Mouse (Mus musculus) limb, embryonic 10.5 days (tissue): ENCODE measurements around the gene Rbm15. TPM values are rescaled to one million over a fixed set of nuclear protein-coding genes. Genes with fewer than 3 reads are reported as not detected.
"Not testable (repeated sequence)": the region's sequence is repeated elsewhere in the genome, so short reads cannot be mapped to it uniquely, and the experiment has no call there.

Experiments used
- DNase-seq: peaks from one replicate; pipeline ENCODE4 v3.0.0-alpha.2; 2017; ENCODE audit warnings: low spot score
- H3K27ac ChIP-seq: fragments of 300-500 bp; sonication (generic); 2 replicates; pipeline ENCODE4 v1.5.1; 2016; ENCODE audit warnings: mild to moderate bottlenecking
- H3K27me3 ChIP-seq: fragments of 300-500 bp; sonication (generic); 2 replicates; pipeline ENCODE4 v1.6.1; 2016; ENCODE audit warnings: low read depth, mild to moderate bottlenecking; ENCODE audit not compliant: poor library complexity, severe bottlenecking
- H3K36me3 ChIP-seq: fragments of 300-500 bp; sonication (generic); 2 replicates; pipeline ENCODE4 v1.6.1; 2016; ENCODE audit warnings: mild to moderate bottlenecking, moderate library complexity
- H3K4me1 ChIP-seq: fragments of 300-500 bp; sonication (generic); 2 replicates; pipeline ENCODE4 v1.6.1; 2016
- H3K4me3 ChIP-seq: fragments of 300-500 bp; sonication (generic); 2 replicates; pipeline ENCODE4 v1.5.1; 2016; ENCODE audit warnings: mild to moderate bottlenecking, moderate library complexity
- H3K9me3 ChIP-seq: fragments of 300-500 bp; sonication (generic); replicated peaks from 2 replicates; pipeline ENCODE4 v1.6.1; 2016; ENCODE audit warnings: mild to moderate bottlenecking
- whole genome bisulfite sequencing: fragments of 180-500 bp; shearing (Covaris S2); methylation state at CpG from one replicate; pipeline ENCODE4 v1.1.7; 2016; 5-methylcytosine and 5-hydroxymethylcytosine counted together
- polyA plus RNA-seq: library from polyadenylated mRNA; unstranded; fragments of >200 nt; fragmentation: Nextera tagmentation; extraction: Ambion mirVana; gene quantifications from 2 replicates; pipeline ENCODE4 v1.2.1, GENCODE M21; 2016

The Rbm15 gene
- polyA plus RNA-seq, 1 experiment from 2014 or later = 17.4 TPM

GRCm38 (mm10) chr3:107321141-107321540, 12.3 kb downstream of the Rbm15 start:
- Histone ChIP-seq H3K27ac (no peak overlapping the region), H3K27me3 (no peaks in the 10 kb centered on the region), H3K36me3 (peaks cover 85% of the 10 kb centered on the region), H3K4me3 (no peak overlapping the region), H3K4me1 (peaks cover 11% of the 10 kb centered on the region), H3K9me3 (no peaks in the 10 kb centered on the region)
- 94% methylated on average over 2 of the region's 2 CpGs for WGBS
- DNase-seq = no peak

GRCm38 (mm10) chr3:107317338-107317737, 16.1 kb downstream of the Rbm15 start:
- WGBS = 94% methylated on average over 3 of the region's 3 CpGs
- peaks cover 76% of the 10 kb centered on the region for H3K36me3 ChIP-seq

GRCm38 (mm10) chr3:107296917-107297316, 36.6 kb downstream of the Rbm15 start:
- peaks cover 15% of the 10 kb centered on the region for H3K36me3 ChIP-seq
- H3K27ac ChIP-seq, H3K4me3 ChIP-seq, DNase-seq, H3K4me1 ChIP-seq, H3K27me3 ChIP-seq, H3K9me3 ChIP-seq: not testable (repeated sequence)
- WGBS = 72% methylated on average over 4 of the region's 4 CpGs

More at GRCm38 (mm10) chr3:107317338-107317737, 16.1 kb downstream of the Rbm15 start:
- Histone ChIP-seq H3K4me1 (no peaks in the 10 kb centered on the region), H3K9me3 (no peaks in the 10 kb centered on the region), H3K27ac (no peak overlapping the region), H3K4me3 (no peak overlapping the region), H3K27me3 (no peaks in the 10 kb centered on the region)
- DNase-seq = no peak

- Histone ChIP-seq H3K36me3 (peaks cover 6% of the 10 kb centered on the region; the same call in 1 of the 2 replicates), H3K27ac (no peak overlapping the region), H3K27me3 (no peaks in the 10 kb centered on the region), H3K4me1 (peaks cover 13% of the 10 kb centered on the region), H3K4me3 (no peak overlapping the region), H3K9me3 (no peaks in the 10 kb centered on the region)
- WGBS = 87% methylated on average over 5 of the region's 5 CpGs
- no peak for DNase-seq
Measured at GRCm38 (mm10) chr3:107295672-107296360, 37.7 kb downstream of the Rbm15 start.

- 21% methylated on average over 9 of the region's 9 CpGs for WGBS
- DNase-seq = peak; percentile 68
- H3K27ac ChIP-seq = peak within 1 kb of the TSS; percentile 75; the same call in 1 of the 2 replicates
Measured at GRCm38 (mm10) chr3:107290764-107291381, 42.6 kb downstream of the Rbm15 start, which contains the start of gene Slc16a4. Gene Slc16a4, plus strand, starts transcription at chr3:107291230.

GRCm38 (mm10) chr3:107287346-107287745, 46.1 kb downstream of the Rbm15 start:
- no peak overlapping the region for H3K27ac ChIP-seq
- H3K4me1 ChIP-seq = peaks cover 19% of the 10 kb centered on the region
- H3K36me3 ChIP-seq = peaks cover 24% of the 10 kb centered on the region
- no peak for DNase-seq
- no peaks in the 10 kb centered on the region for H3K27me3 ChIP-seq
- H3K4me3 ChIP-seq = no peak overlapping the region
- H3K9me3 ChIP-seq = no peaks in the 10 kb centered on the region

More at GRCm38 (mm10) chr3:107290764-107291381, 42.6 kb downstream of the Rbm15 start, which contains the start of gene Slc16a4:
- H3K9me3 ChIP-seq = no peaks in the 10 kb centered on the region
- H3K4me3 ChIP-seq = peak within 1 kb of the TSS; percentile 15; the same call in 1 of the 2 replicates
- H3K36me3 ChIP-seq = 0 out of 2 replicates have a peak, but pooled peaks cover 4% of the 10 kb centered on the region
- peaks cover 19% of the 10 kb centered on the region for H3K4me1 ChIP-seq
- H3K27me3 ChIP-seq = no peaks in the 10 kb centered on the region

- Histone ChIP-seq H3K27ac (no peak overlapping the region), H3K4me1 (peaks cover 16% of the 10 kb centered on the region), H3K4me3 (no peak overlapping the region), H3K36me3 (peaks cover 30% of the 10 kb centered on the region), H3K27me3 (no peaks in the 10 kb centered on the region), H3K9me3 (no peaks in the 10 kb centered on the region)
- DNase-seq = no peak
- WGBS = 86% methylated on average over 2 of the region's 2 CpGs
Measured at GRCm38 (mm10) chr3:107286123-107286522, 47.4 kb downstream of the Rbm15 start.

GRCm38 (mm10) chr3:107278479-107279269, 54.8 kb downstream of the Rbm15 start, which contains the start of gene Lamtor5:
Gene Lamtor5, plus strand, starts transcription at chr3:107278858.
- Histone ChIP-seq H3K4me1 (peaks cover 29% of the 10 kb centered on the region), H3K36me3 (peaks cover 18% of the 10 kb centered on the region), H3K27me3 (peaks cover 7% of the 10 kb centered on the region; the same call in 1 of the 2 replicates), H3K27ac (peak within 1 kb of the TSS; percentile 83), H3K4me3 (peak within 1 kb of the TSS; percentile 85), H3K9me3 (no peaks in the 10 kb centered on the region)
- peak; percentile 94 for DNase-seq
- 3% methylated on average over 43 of the region's 43 CpGs for WGBS

- H3K4me3 ChIP-seq = no peak overlapping the region
- no peak overlapping the region for H3K27ac ChIP-seq
- H3K9me3 ChIP-seq = no peaks in the 10 kb centered on the region
- H3K27me3 ChIP-seq = peaks cover 7% of the 10 kb centered on the region; the same call in 1 of the 2 replicates
- WGBS = 89% methylated on average over 3 of the region's 3 CpGs
- H3K4me1 ChIP-seq = peaks cover 26% of the 10 kb centered on the region
- H3K36me3 ChIP-seq = no peaks in the 10 kb centered on the region
- DNase-seq = no peak
Measured at GRCm38 (mm10) chr3:107276626-107277025, 56.8 kb downstream of the Rbm15 start.

GRCm38 (mm10) chr3:107275996-107276395, 57.5 kb downstream of the Rbm15 start:
- H3K27ac ChIP-seq = no peak overlapping the region
- DNase-seq = no peak
- H3K36me3 ChIP-seq = no peaks in the 10 kb centered on the region
- no peak overlapping the region for H3K4me3 ChIP-seq
- peaks cover 7% of the 10 kb centered on the region; the same call in 1 of the 2 replicates for H3K27me3 ChIP-seq
- H3K4me1 ChIP-seq = peaks cover 22% of the 10 kb centered on the region
- 56% methylated on average over 4 of the region's 4 CpGs for WGBS
- H3K9me3 ChIP-seq = no peaks in the 10 kb centered on the region
